Mouse (Mus musculus) urinary bladder, postnatal 14 days (tissue): ENCODE results near the gene Ust.
A peak's percentile ranks its signal among the peaks of the same experiment; 100 is the strongest.

Experiments
- DNase-seq: peaks from one replicate; pipeline ENCODE4 v3.0.0; 2021; ENCODE audit warnings: low spot score

The Ust gene

DNA sequence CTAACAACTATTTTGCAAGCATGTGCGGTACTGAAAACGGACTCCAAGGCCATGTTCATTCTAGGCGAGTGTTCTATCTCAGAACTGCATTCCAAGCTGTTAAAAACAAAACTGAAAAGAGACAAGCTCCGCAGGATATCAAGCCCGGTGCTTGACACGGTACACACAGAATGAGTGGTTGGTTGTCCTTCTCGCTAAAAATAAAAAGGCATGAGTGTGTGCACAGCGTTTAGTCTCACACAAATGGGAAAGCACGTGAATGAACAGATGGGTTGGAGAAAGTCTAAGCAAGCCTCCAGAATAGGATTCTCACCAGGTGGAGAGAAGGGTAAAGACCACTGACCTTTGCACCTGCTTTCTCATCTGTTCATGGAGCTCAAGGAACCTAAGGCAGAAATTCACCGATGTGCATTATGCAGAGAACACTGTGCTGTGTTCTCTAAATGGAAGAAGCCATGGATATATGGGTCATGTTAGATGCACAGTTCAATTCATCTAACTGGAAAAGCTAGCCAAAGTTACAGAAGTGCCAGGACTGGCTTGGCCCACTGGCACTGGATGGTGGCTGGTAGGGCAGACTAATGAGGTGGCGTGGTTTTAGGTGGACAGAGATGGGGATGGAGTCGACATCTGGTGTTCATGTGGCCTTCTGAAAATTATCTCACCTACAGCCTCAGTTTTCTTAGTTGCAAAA is 90.8 kb downstream of the Ust start:
- no peak for DNase-seq

DNA sequence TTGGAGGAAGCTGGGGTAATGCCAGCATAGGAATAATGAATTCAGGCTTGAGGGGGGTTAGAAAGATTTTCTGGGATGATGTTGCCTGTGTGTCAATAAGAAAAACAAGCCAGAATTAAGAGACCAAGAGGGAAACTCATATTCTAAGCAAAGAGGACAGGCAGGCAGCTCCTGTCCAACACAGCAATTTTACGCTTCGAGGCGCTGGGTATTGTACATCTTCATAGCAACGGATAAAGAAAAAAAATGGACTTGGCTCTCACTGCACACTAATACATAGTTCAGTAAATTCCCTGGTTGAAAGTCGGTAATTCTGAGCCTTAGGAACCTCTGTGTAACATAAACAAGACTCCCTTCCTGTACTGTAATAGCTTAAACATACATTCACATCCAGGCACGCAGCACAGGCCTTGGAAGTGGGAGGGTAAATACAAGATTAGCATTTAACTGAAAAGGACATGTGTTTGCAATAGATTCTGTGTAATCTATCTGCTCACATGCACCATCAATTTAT is 99.1 kb downstream of the Ust start:
- no peak for DNase-seq

GRCm38 (mm10) chr10:8415474-8415873 is 103.2 kb downstream of the Ust start:
- DNase-seq, result no peak

GRCm38 (mm10) chr10:8415036-8415435 is 103.6 kb downstream of the Ust start:
- DNase-seq, result no peak

DNA sequence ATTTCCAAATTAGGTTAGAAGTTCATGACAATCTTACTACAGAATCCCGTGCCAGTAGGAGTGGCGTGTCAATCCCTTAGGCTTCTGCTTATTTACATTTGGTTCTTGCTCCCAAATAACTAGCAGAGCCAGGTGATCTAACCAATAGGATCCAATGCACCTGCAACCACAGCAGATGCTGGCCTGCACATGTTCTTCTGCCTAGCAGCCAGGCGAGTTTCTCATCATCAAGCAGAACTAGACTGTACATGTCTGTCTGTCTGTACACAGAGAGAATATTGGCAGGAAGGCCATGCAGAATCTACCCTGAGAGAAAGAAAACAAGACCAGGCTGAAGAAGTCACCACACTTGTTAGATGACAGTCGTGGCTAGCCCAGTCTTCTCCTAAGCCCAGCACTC is 113.5 kb downstream of the Ust start:
- DNase-seq, result peak; percentile 16

DNA sequence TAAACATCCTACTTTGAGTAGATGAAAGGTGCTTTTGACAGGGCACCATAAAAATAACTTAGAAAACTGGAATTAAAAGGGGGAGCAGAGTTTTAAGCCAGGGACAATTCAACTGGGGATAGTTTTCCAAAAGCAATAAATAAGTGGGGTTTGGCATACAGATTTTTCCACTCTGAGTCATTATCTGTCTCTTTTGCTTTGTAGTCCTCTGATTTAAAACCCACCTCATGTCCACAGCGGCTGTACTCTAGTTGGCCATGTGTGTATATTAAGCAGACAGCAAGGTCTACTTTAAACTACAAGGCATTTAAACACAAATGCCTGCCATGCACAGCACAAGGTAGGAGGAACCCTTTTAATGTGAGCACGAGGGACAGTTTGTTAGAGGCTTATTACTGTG is 126.4 kb downstream of the Ust start:
- DNase-seq, result no peak

DNA sequence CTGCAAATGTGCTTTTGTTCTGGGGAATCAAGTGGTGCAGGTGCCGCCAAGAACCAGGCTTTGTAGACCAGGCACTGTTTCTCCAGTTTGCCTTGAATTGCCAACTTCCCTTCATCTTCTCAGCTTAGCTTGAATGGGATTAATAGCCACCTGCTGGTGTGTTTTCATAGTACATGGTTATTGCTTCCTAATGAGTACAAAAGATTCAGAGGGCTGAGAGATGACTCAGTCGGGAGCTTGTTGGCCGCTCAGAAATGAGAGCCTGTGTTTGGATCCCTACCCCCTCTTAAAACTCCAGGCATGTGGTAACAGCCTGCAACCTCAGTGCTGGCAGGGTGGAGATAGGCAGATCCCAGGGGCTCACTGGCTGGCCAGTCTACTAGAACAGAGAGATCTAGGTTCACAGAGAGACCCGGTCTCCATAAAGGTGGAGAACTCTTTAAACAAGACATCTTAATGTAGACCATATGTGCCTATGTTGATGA is 127.3 kb downstream of the Ust start:
- DNase-seq, result peak; percentile 49

DNA sequence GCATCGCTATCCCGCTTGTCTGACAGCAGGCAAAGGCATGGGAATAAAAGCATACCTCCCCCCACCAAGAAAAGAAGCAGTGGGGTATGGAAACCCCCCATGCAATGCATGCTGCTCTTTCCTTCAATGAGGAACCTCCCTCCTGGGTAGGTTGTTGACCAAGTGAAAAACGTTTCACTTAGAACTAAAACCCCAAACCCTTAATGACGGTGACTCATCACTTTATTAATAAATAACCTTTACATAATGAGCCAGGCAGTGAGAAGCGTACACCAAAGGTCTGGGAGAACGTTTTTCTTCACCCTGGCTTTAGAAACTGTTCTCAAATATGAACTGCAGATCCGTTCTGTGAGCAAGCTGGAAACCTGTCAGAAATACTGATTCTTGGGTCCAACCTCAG is 130.4 kb downstream of the Ust start:
- no peak for DNase-seq

DNA sequence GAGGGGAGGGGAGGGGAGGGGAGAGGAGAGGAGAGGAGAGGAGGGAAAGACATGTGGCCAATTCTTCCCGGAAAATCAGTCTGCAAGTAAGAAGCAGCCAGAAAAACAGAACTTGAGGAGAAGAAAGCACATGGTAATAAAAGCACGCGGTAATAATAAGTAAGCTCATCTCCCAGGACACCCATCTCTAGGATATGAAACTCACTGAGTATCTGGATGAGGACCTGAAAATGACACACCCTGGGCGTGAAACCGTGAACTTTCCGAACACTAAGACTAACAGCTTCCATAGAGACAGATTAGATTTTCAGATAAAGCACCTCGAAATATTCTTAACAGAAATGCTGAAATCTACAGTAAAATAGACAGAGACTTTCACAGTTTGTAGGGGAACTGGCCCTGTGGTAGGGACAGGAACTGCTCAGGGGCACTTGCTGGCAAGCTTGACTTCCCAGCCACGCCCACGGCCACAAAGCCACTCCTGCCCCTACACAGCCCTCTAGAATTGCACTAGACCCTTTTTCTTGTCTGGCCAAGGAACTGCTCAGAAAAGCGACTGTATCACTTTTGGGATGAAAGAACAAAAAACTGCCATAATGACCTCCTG is 148.6 kb downstream of the Ust start:
- no peak for DNase-seq

DNA sequence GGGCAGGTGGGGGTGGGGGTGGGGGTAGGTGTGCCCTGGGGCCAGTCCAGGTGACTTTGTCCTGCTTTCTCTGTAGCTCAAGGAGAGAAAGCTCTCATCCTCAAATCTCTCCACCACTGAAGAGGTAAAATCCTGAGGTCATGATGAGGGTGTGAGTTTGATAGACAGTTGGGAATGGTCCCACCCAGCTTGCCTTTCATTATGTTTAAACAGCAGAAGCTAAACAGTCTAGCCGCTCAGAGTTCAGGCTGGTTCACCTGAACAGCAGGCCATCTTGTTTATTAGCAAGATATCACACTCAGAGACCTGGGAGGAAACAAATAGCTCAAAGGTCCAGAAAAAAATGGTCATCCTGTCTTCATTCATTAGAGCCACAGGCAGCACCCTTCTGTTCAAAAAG is 152.8 kb downstream of the Ust start:
- DNase-seq, result no peak

GRCm38 (mm10) chr10:8364182-8364581 is 154.4 kb downstream of the Ust start:
- DNase-seq, result no peak

GRCm38 (mm10) chr10:8363281-8363680 is 155.3 kb downstream of the Ust start:
- DNase-seq, result no peak

- peak; percentile 44 for DNase-seq
Measured at GRCm38 (mm10) chr10:8358286-8359045, 160.2 kb downstream of the Ust start.

DNA sequence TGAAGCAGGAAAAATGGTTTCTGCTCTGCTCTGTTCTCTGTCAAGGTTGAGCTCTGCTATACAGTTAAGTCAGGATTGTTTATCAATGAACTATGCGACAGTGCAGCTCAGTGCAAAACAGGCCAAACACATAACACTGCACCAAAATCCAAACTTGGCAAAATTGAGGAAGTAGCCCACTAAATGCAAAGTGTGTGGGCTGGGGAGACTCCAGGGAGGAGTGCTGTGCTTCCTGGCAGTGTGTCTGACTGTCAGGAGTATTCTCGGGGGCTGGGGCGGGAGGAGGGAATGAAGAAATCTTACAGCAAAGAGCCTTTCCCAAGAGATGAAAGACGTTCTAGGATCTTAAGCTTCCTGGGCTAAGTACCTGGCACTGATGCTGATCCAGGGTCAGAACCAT is 165.1 kb downstream of the Ust start:
- DNase-seq, result no peak

- DNase-seq, result no peak
Measured at GRCm38 (mm10) chr10:8350626-8351025, 168.0 kb downstream of the Ust start.

GRCm38 (mm10) chr10:8347497-8347896 is 171.1 kb downstream of the Ust start:
- no peak for DNase-seq

DNA sequence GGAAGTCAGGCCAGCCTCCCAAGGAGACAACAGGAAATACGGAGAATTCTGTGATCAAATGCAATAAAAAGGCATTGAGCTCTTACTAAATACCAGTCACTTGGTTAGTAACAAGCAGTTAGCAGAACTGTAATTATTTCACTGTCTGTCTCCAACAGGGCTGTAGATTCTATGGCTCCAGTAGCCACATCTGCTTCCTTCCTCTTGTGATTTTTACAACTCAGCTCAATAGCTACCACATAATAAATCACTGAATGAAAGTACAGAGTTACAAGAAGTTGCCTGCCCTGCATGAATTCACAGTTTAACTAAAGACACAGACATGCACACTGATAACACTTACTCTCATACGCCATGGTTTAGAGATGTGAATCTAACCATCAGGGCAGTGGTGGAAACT is 176.1 kb downstream of the Ust start:
- no peak for DNase-seq

DNA sequence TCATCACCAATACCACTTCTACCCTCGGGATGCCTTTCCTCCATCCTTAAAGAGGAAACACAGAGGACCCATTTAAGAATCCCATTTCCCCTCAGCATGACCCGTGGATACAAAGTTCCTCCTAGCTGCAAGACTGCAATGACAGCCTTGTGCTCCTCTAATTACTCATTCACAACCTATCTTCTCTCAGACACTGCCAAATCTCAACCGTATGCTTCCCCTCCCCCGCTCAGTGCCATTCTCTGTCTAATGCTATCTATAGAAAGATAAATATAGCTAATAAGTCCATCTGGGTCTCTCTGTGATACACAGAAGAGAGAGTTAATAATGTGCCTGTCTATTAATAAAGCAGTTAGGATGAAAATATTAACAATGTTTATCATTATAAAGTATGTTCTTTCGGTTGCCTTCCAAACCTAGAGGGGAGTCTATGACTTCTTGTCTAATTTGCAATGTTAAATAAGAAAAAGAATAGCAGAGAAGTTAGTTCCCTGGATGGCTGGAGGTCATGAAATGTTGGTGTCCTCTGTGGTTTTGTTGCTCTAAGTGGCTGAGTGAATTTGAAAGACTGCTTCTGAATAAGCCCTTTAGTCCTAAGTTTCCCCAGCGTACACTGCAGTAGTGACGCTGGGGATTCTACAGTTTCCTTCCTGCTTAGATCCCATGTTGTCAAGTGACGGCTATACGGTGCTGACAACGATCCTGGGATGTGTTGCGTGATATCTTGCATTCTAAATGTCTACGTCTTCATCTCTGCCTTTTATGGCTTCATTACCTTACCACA is 178.8 kb downstream of the Ust start:
- DNase-seq, result no peak

- no peak for DNase-seq
Measured at GRCm38 (mm10) chr10:8336601-8337000, 182.0 kb downstream of the Ust start.

GRCm38 (mm10) chr10:8330958-8331357 is 187.7 kb downstream of the Ust start:
- no peak for DNase-seq

- no peak for DNase-seq
Measured at GRCm38 (mm10) chr10:8330006-8330405, 188.6 kb downstream of the Ust start.

DNA sequence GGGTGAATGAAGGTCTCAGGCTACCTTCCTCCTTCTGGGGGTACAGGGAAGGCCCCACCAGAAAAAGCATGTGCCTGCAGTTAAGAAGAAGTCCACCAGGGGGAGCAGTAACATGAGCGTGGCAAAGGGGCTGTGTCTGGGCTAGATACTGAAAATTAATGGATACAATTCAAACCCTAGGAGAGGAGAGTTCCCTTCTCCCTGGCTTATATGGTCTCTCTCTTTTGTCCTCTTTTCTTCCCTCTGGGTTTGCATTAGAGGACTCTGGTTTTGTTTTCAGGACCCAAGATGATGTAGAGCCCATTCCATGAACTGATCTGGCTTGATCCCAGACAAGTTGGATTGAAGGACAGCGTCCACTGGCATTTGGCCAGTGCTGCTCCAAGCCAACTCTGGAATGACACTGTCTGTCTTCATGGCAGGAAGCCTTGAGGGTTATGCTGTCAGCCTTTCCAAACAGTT is 195.3 kb downstream of the Ust start:
- peak; percentile 68 for DNase-seq
